Mouse (Mus musculus): ENCODE measurements around the gene Cep44. TPM values are rescaled to one million over a fixed set of nuclear protein-coding genes. Genes with fewer than 3 reads are reported as not detected.

Gene Cep44
- total RNA-seq (2021), result 10 to 100 TPM; 19.8 to 24.6 TPM
- long read RNA-seq, experiment 1, partial matches to known transcripts, result 3 of 12 reads
- long read RNA-seq, experiment 1, other reads (novel, unspliced or antisense), result 7 of 12 reads
- long read RNA-seq, experiment 2, partial matches to known transcripts, result 1 of 7 reads
- long read RNA-seq, experiment 2, other reads (novel, unspliced or antisense), result 5 of 7 reads

DNA sequence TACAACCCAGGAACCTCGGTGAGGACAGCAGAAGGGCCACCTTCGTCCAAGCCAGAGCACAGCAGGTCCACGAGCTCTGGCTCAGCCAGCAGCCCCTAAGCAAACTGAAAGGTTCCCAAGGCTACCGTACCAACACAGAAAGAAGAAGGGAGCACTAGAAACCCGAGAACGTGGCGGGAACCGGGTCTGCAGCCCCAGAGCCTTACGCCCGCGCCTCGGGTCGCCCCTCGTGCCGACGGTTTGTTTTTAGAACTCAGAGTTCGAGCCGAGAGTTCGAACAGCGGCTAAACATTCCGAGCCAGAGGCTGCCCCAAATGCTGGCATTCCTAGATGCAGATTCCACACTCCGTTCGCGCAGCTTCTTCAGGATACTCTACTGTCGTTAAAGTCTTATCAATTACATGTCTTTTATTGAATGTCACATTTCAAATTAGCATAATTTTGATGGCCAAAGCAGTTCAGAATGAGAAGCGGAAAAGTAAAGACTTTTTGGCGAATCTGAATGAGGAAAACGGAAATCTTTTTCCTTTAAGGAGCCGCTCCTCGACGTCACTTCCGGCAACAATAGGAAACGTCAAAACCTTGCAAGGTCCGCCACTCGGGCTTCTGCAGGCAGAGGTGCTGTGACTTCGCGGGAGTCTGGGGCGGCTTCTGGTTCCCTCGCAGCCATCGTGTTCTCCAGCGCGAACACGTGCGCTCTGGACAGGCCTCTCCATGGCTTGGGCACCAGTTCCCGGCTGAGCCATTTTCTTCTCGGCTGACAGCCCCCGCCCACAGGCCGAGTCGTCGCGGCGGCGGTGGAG, at the start of gene Cep44, which contains the start of gene Fbxo8:
Gene Cep44 (minus strand): TSS at position 490 of the 803 bp plus-strand sequence.
Gene Fbxo8 (plus strand): TSS at position 533 of the 803 bp plus-strand sequence.
- intact Hi-C loops (cut with DNase I), result no loop called here
- DNase-seq (ENCODE audit: low spot score in 2 of 2), result peak; percentile 85

DNA sequence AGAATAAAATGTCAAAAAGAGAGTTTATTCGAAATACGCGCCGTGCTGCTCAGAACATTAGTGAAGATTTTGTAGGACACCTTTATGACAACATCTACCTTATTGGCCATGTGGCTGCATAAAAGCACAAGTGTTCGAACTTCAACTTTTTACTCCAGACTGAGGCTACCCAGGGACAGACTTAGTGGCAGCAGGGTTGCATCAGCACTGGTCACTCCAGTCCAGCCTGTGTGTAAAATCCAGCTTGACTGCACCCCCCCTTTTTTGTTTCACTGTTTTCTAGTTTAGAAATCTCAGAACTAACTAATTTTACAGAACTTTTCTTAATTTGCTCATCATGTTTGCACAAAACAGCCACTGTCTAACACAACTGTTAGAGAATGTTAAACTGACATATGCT, 40.7 kb upstream of the Cep44 start:
- no peak for DNase-seq (ENCODE audit: low spot score in 2 of 2)
- intact Hi-C loops (cut with DNase I), result no loop called here

DNA sequence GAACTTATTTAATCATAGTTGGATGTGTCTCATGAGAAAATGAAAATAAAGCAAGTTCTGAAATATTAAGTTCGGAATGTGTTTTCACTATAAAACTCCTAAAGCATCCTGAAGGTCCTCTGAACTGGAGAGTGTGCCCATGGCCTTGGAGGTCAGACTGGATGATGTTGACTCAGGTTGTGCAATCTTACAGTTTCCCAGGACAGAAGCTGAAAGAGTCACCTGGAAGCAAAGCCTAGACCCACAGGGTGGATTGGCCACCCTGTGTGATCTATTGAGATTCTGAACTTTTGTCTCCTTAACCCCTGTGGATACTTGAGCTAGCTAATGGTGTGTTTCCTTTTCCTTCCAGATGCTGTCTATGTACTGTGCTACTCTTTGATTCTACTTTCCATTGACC, 40.2 kb upstream of the Cep44 start:
- DNase-seq (ENCODE audit: low spot score in 2 of 2), result no peak
- intact Hi-C loops (cut with DNase I), result no loop called here

DNA sequence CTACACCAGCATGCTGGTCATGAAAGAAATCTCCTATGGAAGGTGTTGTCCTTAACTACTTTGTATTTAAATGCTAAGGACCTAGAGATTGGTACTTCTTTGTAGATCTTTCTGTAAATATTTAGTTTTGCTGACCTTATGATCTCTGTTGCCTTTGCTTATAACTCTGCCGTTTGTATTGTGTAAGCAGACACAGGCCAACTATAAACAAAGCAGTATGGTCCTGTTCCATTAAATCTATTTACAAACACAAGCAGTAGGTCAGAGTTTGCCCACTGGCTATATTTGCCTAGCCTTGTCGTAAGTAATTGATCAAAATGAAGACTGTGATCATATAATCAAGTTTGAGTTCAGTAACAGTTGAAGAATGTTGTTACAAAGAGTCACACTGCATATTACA, 38.2 kb upstream of the Cep44 start:
- intact Hi-C loops (cut with DNase I), result no loop called here
- DNase-seq (ENCODE audit: low spot score in 2 of 2), result no peak

DNA sequence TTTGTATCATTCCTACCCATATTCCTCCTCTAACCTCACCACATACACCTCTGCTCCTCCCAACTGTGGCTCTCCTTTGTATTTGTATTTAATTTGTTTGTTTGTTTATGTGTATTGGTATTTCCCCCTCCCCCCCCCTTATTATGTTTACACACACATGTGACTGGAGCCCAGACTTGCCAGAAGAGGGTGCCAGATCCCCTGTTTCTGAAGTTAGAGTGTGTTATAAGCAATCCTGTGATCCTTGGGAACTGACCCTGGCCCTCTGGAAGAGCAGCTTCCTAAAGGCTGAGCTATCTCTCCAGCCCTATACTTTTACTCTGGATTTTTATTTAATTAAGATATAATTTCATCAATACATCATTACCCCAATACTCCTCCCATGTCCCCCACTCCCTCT, 32.0 kb upstream of the Cep44 start:
- intact Hi-C loops (cut with DNase I), result no loop called here
- no peak for DNase-seq (ENCODE audit: low spot score in 2 of 2)

DNA sequence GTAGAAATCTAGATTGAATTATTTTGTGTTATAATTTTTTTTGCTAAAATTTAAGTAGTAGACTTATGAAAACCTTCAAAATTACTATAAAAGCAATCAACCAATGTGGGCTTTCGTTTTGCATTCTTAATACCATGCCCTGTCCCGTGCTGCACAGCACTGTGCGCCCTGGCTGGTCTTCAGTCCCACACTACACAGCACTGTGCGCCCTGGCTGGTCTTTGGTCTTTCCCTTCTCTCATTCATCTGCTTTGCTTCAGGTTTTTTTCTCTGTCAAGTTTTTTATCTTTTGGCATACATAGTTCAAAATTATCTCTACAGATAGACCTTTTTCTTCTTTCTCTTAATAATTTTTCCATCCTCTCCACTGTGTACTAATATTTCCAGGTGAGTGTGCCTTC, 30.1 kb upstream of the Cep44 start:
- intact Hi-C loops (cut with DNase I), result no loop called here
- DNase-seq (ENCODE audit: low spot score in 2 of 2), result no peak

DNA sequence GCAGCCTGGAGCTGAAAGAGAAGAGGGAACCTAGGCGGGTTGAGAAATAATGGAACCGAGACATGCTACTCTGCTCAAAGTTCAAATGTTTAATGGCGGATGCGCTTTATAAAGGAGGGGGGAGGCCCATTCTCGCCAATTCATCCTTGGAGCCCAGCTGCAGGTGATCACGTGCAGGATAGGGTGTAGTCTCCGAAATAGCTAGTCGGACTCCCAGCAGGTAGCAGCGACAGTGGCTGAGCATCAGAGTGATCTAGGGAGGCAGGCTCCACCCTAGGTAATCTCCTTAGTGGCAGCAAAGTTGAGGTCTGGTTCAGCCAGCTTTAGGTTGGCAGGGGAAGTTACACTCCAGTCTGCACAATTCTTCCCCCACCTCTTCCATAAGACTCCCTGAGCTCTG, 16.0 kb upstream of the Cep44 start:
- DNase-seq (ENCODE audit: low spot score in 2 of 2), result no peak
- intact Hi-C loops (cut with DNase I), result no loop called here

DNA sequence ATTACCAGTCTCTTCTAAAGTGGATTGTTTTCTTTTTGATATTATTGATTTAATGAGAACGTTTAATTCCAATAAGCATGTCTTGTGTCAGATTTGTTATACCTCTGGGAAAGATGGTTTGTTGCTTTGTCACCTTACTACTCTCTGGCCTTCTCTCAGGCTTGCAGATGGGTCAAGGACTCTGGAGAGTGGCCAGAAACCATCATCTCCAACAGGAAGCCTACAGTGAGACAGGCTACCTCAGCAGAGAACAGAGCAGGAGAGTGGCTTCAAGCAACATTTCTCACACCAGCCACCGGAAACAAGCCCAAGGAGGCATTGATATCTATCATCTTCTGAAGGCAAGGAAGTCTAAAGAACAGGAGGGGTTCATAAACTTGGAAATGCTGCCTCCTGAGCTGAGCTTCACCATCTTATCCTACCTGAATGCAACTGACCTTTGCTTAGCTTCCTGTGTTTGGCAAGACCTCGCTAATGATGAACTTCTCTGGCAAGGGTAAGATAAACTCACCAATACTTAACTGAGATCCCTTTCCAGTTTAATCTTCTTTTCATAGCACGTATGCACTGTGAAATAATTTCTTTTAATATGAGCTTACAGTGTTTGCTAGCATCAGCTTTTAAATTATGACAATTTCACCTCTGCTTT, 13.7 kb upstream of the Cep44 start:
- intact Hi-C loops (cut with DNase I), result no loop called here
- no peak for DNase-seq (ENCODE audit: low spot score in 2 of 2)

DNA sequence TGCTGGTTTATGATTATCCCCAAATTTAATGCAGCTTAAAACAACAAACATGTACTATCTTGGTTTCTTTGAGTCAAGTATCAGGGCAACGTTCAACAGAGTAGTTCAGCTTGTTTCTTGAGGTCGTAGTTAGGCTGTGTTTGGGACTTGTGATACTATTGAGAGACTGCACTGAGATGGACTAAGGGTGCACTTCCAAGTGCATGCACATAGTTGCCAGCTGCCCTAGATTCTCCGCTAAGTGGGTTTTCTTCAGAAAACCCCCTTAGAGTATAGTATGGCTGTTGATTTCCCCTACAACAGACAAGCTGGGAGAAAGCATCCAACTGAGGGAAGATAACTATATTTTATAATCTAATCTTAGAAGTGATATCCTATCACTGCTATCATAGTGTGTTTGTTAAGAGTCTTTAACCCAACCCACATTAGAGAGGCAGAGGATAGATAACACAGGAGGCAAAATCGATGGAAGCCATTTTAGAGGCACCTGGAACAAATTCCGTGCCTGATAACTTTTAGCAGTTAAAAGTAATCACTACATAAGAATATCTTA, 1.8 kb upstream of the Cep44 start:
- DNase-seq (ENCODE audit: low spot score in 2 of 2), result no peak
- intact Hi-C loops (cut with DNase I), result no loop called here

DNA sequence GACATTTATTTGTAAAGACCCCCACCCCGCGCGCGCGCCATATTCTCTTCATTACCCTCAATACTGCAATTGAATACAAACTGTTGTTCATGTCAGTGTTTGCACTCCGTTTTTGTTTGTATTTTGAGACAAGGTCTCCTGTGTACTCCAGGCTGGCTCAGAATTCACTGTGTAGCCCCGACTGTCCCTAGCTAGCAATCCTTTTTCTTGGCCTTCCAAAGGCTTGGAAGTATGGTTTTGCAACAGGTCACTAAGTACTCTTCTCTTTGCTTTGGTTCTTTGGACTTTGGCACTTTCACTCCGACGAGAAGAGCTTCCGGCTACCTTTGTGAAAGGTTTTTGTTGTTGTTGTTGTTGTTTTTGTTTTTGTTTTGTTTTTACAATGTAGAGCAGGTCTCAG, 1.2 kb upstream of the Cep44 start:
- intact Hi-C loops (cut with DNase I), result no loop called here
- no peak for DNase-seq (ENCODE audit: low spot score in 2 of 2)

DNA sequence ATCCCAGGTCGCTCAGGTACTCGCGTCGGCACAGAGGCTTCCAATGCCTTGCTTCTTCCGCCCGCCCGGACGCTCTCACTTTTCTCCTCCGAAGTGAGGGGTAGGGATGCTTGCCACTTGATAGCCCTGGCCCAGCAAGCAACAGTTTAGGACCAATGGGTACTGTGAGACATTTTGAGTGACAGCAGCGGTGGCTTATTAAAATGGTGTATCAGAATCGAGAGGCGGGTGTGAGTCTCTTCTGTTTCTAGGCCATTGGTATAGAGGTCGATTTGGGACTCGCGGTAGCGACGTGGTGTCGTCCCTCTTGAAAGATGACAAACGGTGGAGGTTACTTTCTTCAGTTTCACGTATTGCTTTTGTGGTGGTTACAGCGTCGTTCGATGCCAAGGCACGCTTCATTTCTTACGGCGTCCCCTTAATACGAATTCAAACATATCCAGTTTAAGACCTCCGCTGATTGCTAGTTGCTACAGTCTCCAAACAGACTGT, 560 bp upstream of the Cep44 start:
- intact Hi-C loops (cut with DNase I), result no loop called here
- peak; percentile 92 to 98 for DNase-seq (ENCODE audit: low spot score in 2 of 2)

DNA sequence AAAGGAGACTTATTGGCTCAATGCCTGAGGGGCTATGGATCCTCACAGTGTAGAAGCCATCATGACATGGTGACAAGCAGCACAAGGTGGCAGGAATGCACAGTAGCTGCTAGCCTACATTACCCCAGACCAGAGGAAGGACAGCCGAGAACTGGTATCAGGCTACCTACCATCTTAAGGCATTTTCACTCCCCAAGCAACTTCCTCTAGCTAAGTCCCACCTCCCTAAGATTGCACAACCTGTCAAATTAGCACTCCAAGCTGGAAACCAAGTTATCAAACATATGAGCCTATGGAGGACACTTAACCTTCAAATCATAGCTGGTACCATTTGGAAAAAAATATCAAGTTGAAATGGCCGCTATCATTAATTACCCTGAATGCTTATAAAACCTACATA, 3.0 kb downstream of the Cep44 start:
- intact Hi-C loops (cut with DNase I), result no loop called here
- no peak for DNase-seq (ENCODE audit: low spot score in 2 of 2)

DNA sequence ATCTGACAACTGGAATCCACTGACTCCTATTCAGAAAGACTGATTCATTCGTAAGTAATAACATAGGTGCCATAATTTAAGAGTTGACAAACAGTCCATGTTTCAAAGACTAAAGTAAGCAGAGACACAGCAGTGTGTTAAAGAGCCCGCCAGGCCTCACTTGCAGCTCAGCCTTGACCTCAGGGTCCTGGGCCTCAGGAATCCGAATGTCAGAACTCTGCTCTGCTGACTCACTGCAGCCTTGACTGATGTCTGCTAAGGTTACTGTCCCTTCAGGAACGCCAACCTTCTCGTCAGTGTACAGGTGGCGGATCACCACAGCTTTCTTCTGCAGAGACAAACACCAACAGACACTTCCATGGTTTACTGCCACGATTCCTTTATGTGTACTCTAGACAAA, 10.1 kb downstream of the Cep44 start:
- DNase-seq (ENCODE audit: low spot score in 2 of 2), result no peak
- intact Hi-C loops (cut with DNase I), result no loop called here

DNA sequence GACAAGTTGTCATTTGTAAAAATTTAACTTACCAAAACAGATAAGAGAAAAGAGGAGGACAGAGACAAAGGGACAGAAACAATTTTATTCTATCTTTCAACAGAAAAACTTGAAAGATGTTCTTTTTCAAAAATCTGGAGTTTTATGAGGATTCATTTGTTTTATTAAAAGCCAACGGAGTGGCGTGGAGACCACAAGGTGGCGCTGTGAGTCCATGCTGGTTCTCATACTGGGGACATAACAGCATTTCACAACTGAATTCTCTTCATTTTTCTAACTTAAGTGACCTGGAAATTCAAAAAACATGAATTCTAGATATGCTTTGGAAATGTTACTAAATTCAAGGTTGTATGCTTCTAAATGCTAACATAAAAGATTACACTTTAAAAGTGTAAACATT, 20.5 kb downstream of the Cep44 start:
- DNase-seq (ENCODE audit: low spot score in 2 of 2), result peak in 1 of 2 experiments; percentile 76
- intact Hi-C loops (cut with DNase I), result loop anchor here (1.0 kb wide), 1 partner anchor 85 kb away; no protein-coding TSS in a partner anchor

DNA sequence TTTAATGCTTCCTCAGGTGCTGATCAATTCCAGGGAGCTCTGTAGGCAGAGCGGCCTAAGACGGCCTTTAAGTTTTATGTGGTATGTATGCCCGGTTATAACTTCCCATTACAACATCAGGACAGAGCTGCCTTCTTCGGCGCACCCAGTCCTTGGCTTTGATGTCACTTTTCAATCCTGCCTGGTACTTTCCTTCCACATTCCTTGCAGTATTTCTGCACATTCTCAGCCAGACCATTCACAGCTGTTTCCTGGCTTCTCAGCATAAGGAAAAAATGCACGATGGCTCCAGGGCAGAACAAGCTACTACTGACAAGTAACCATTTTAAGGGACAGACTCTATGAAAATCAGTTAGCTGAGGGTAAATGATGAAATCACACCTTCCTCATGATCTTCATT, 22.0 kb downstream of the Cep44 start:
- DNase-seq (ENCODE audit: low spot score in 2 of 2), result no peak
- intact Hi-C loops (cut with DNase I), result no loop called here

DNA sequence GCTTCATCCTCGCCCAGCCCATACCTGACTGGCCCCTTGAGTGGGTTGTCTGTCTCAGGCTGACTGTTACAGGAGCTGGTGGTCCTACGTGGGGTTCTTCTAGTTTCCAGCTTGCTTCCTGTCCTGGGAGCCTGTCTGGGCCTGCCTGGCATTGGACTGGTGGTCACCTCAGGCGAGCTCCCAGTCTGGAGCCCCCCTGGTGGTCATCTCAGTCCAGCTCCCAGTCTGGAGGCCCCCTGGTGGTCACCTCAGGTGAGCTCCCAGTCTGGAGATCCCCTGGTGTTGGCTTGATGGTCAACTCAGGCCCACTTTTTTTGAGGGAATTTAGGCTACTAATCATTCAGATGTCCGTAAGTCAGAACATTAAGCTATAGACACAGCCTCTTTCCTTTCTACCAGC, 29.8 kb downstream of the Cep44 start:
- DNase-seq (ENCODE audit: low spot score in 2 of 2), result no peak
- intact Hi-C loops (cut with DNase I), result no loop called here

DNA sequence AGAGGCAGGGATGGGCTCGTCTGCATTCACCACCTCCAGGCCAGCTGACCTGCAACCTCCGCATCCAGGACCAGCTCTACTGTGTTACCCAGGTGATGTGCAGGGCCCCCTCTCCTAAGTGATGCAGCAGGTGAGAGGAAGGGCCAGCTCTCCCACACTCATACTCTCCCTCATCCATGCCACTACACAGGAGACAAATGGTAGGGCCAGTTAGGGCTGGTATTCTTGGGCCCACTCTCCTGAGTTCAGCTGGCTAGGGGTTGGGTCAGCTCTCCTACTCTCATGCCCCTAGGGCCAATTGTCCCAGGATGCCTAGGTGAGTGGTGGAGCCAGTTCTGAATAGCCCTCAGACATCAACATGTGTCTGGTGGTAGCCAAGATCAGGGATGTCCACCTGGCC, 30.6 kb downstream of the Cep44 start:
- no peak for DNase-seq (ENCODE audit: low spot score in 2 of 2)
- intact Hi-C loops (cut with DNase I), result no loop called here

DNA sequence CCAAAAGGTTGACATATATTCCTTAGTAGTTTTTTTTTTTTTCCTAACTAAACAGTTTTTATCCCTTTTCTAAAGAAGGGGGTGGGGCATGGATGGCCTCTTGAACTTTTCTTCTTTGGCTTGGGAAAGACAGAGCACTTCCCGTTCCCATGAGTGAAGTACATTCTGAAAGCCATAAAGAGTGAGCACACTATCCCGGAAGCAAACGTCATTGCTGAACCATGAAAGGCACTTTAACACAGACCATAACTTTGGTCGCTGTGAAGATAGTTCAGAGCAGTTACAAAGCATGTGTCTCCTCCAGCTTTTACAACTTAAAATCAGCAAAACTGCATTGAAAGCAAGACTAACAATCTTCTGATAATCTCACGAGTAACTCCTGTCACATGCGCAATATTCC, 32.0 kb downstream of the Cep44 start:
- intact Hi-C loops (cut with DNase I), result no loop called here
- DNase-seq (ENCODE audit: low spot score in 2 of 2), result no peak

DNA sequence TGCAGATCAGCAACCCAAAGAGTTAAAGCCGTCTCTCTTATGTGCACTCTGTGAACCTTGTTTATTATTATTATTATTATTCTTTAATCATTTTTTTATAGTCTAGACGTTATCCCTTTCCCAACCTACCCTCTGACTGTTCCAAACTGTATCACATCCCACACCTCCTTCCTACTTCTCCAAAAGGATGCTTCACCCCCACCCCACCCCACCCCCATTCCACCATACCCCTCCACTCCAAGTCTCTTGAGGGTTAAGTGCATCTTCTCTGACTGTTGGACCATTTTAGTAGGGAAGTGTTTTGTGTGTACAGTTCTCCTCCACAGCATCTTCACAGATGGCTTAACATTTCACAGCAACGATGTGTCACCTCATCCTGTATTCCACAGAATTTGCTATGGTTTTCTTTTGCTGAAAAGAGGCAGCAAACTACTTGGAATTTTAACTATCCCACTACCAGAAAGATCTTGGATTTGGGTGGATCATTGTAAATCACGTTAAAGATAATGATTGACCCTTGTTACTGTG, 41.8 kb downstream of the Cep44 start:
- peak in 1 of 2 experiments; percentile 12 for DNase-seq (ENCODE audit: low spot score in 2 of 2)
- intact Hi-C loops (cut with DNase I), result no loop called here

DNA sequence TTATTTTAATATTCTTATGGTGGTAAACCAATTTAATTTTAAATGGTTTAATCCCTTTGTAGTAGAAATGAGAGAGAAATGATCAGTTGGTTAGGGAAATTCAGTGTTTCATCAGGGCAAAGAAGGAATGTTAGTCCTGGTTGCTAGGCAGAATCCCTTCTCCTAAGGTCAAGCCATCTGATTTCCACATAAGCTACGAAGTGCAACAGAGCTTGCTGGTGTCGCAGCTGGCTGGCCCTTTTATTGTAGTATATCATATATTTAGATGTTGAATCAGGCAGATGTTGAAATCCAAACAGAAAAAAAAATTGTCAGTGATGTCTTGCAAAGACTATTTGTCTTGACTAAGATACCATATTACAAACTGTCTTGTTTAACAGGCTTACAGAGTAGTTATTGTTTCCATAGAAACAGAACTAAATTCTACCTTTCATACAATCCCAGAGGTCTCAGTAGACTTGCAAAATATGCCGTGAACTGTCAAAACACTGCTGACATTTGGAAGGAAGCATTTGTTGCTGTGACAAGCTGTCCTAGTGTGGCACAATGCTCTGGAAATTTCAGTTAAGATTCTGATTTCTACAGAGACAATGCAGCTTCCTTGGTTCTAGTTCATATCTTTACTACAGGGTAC, 42.4 kb downstream of the Cep44 start:
- DNase-seq (ENCODE audit: low spot score in 2 of 2), result peak in 1 of 2 experiments; percentile 16

More for the DNA sequence above, 42.4 kb downstream of the Cep44 start:
- intact Hi-C loops (cut with DNase I), result no loop called here
